Mouse (Mus musculus): ENCODE measurements at regions not wholly inside any gene's neighbourhood (a gene's known extent, or its start where the extent isn't known, plus 50 kb on each side); places are given as distances from the start of the nearest gene placed in this dataset.

GRCm38 (mm10) chr12:35827797-35828196 lies 97.6 kb upstream of the Agr3 start:
- DNase-seq (ENCODE audit: low read depth in 1 of 2, low spot score in 2 of 2), result no peak
- Histone ChIP-seq H3K27me3 (ENCODE audit: control insufficient read depth, insufficient read depth, low read length) (no peaks in the 10 kb centered on the region), H3K27ac (ENCODE audit: insufficient read depth, low read length) (no peak overlapping the region), H3K4me3 (ENCODE audit: extremely low read depth, insufficient read depth, insufficient read length) (no peak overlapping the region), H3K36me3 (ENCODE audit: control insufficient read depth, insufficient read depth, low read length) (no peaks in the 10 kb centered on the region), H3K4me1 (ENCODE audit: control insufficient read depth, insufficient read depth, insufficient read length) (peaks cover 6% of the 10 kb centered on the region; the same call in 1 of the 2 replicates)
- WGBS, result 3% methylated on average over 2 of the region's 2 CpGs
- TF ChIP-seq CTCF (IDR thresholded peaks at IDR 0.05; ENCODE audit: extremely low read depth, insufficient read depth, insufficient read length, insufficient replicate concordance) (no peak), POLR2A (IDR thresholded peaks at IDR 0.05; ENCODE audit: low read depth, low read length) (no peak)

- no peak for DNase-seq (ENCODE audit: low read depth in 1 of 2, low spot score in 2 of 2)
- Histone ChIP-seq H3K4me1 (ENCODE audit: control insufficient read depth, insufficient read depth, insufficient read length) (peaks cover 6% of the 10 kb centered on the region; the same call in 1 of the 2 replicates), H3K4me3 (ENCODE audit: extremely low read depth, insufficient read depth, insufficient read length) (no peak overlapping the region), H3K27ac (ENCODE audit: insufficient read depth, low read length) (no peak overlapping the region), H3K36me3 (ENCODE audit: control insufficient read depth, insufficient read depth, low read length) (no peaks in the 10 kb centered on the region), H3K27me3 (ENCODE audit: control insufficient read depth, insufficient read depth, low read length) (no peaks in the 10 kb centered on the region)
- 86% methylated on average over 5 of the region's 5 CpGs for WGBS
- TF ChIP-seq POLR2A (IDR thresholded peaks at IDR 0.05; ENCODE audit: low read depth, low read length) (no peak), CTCF (IDR thresholded peaks at IDR 0.05; ENCODE audit: extremely low read depth, insufficient read depth, insufficient read length, insufficient replicate concordance) (no peak)
Observed at GRCm38 (mm10) chr12:35826990-35827389, 98.4 kb upstream of the Agr3 start.

GRCm38 (mm10) chr12:35824587-35824987 lies 100.8 kb upstream of the Agr3 start:
- Histone ChIP-seq H3K27ac (ENCODE audit: insufficient read depth, low read length) (no peak overlapping the region), H3K27me3 (ENCODE audit: control insufficient read depth, insufficient read depth, low read length) (no peaks in the 10 kb centered on the region), H3K4me3 (ENCODE audit: extremely low read depth, insufficient read depth, insufficient read length) (no peak overlapping the region), H3K4me1 (ENCODE audit: control insufficient read depth, insufficient read depth, insufficient read length) (peaks cover 6% of the 10 kb centered on the region; the same call in 1 of the 2 replicates), H3K36me3 (ENCODE audit: control insufficient read depth, insufficient read depth, low read length) (no peaks in the 10 kb centered on the region)
- TF ChIP-seq POLR2A (IDR thresholded peaks at IDR 0.05; ENCODE audit: low read depth, low read length), result no peak
- no peak for TF ChIP-seq CTCF (IDR thresholded peaks at IDR 0.05; ENCODE audit: extremely low read depth, insufficient read depth, insufficient read length, insufficient replicate concordance)
- WGBS, result 33% methylated on average over 5 of the region's 5 CpGs
- DNase-seq (ENCODE audit: low read depth in 1 of 2, low spot score in 2 of 2), result no peak

GRCm38 (mm10) chr12:35799261-35799660 lies 126.2 kb upstream of the Agr3 start:
- 4% methylated on average over 2 of the region's 2 CpGs for WGBS
- peaks cover 7% of the 10 kb centered on the region for H3K4me1 ChIP-seq (ENCODE audit: control insufficient read depth, insufficient read depth, insufficient read length)
- H3K27me3 ChIP-seq (ENCODE audit: control insufficient read depth, insufficient read depth, low read length), result no peaks in the 10 kb centered on the region
- no peaks in the 10 kb centered on the region for H3K36me3 ChIP-seq (ENCODE audit: control insufficient read depth, insufficient read depth, low read length)
- TF ChIP-seq CTCF (IDR thresholded peaks at IDR 0.05; ENCODE audit: extremely low read depth, insufficient read depth, insufficient read length, insufficient replicate concordance) (no peak), POLR2A (IDR thresholded peaks at IDR 0.05; ENCODE audit: low read depth, low read length) (no peak)
- H3K4me3 ChIP-seq (ENCODE audit: extremely low read depth, insufficient read depth, insufficient read length), result no peak overlapping the region
- DNase-seq (ENCODE audit: low read depth in 1 of 2, low spot score in 2 of 2), result peak; percentile 31 to 71
- no peak overlapping the region for H3K27ac ChIP-seq (ENCODE audit: insufficient read depth, low read length)

- DNase-seq (ENCODE audit: low read depth in 1 of 2, low spot score in 2 of 2), result no peak
- TF ChIP-seq CTCF (IDR thresholded peaks at IDR 0.05; ENCODE audit: extremely low read depth, insufficient read depth, insufficient read length, insufficient replicate concordance), result no peak
- TF ChIP-seq POLR2A (IDR thresholded peaks at IDR 0.05; ENCODE audit: low read depth, low read length), result no peak
- no peaks in the 10 kb centered on the region for H3K36me3 ChIP-seq (ENCODE audit: control insufficient read depth, insufficient read depth, low read length)
- WGBS, result 91% methylated on average over 2 of the region's 2 CpGs
- H3K4me1 ChIP-seq (ENCODE audit: control insufficient read depth, insufficient read depth, insufficient read length), result no peaks in the 10 kb centered on the region; the same call in 1 of the 2 replicates
- no peak overlapping the region for H3K27ac ChIP-seq (ENCODE audit: insufficient read depth, low read length)
- no peaks in the 10 kb centered on the region for H3K27me3 ChIP-seq (ENCODE audit: control insufficient read depth, insufficient read depth, low read length)
- H3K4me3 ChIP-seq (ENCODE audit: extremely low read depth, insufficient read depth, insufficient read length), result no peak overlapping the region
Observed at GRCm38 (mm10) chr12:35775396-35775795, 150.0 kb upstream of the Agr3 start.

- Histone ChIP-seq H3K4me3 (ENCODE audit: extremely low read depth, insufficient read depth, insufficient read length) (no peak overlapping the region), H3K4me1 (ENCODE audit: control insufficient read depth, insufficient read depth, insufficient read length) (no peaks in the 10 kb centered on the region; the same call in 1 of the 2 replicates), H3K27me3 (ENCODE audit: control insufficient read depth, insufficient read depth, low read length) (no peaks in the 10 kb centered on the region), H3K27ac (ENCODE audit: insufficient read depth, low read length) (no peak overlapping the region), H3K36me3 (ENCODE audit: control insufficient read depth, insufficient read depth, low read length) (no peaks in the 10 kb centered on the region)
- no peak for DNase-seq (ENCODE audit: low read depth in 1 of 2, low spot score in 2 of 2)
- no peak for TF ChIP-seq CTCF (IDR thresholded peaks at IDR 0.05; ENCODE audit: extremely low read depth, insufficient read depth, insufficient read length, insufficient replicate concordance)
- no peak for TF ChIP-seq POLR2A (IDR thresholded peaks at IDR 0.05; ENCODE audit: low read depth, low read length)
- WGBS, result 69% methylated on average over 5 of the region's 5 CpGs
Observed at GRCm38 (mm10) chr12:35770387-35771024, 154.9 kb upstream of the Agr3 start.

GRCm38 (mm10) chr12:35758916-35759315 lies 166.5 kb upstream of the Agr3 start:
- no peak for DNase-seq (ENCODE audit: low read depth in 1 of 2, low spot score in 2 of 2)
- H3K27ac ChIP-seq (ENCODE audit: insufficient read depth, low read length), result no peak overlapping the region
- no peaks in the 10 kb centered on the region for H3K27me3 ChIP-seq (ENCODE audit: control insufficient read depth, insufficient read depth, low read length)
- H3K4me3 ChIP-seq (ENCODE audit: extremely low read depth, insufficient read depth, insufficient read length), result no peak overlapping the region
- WGBS, result 72% methylated on average over 1 of the region's 1 CpGs
- no peaks in the 10 kb centered on the region for H3K36me3 ChIP-seq (ENCODE audit: control insufficient read depth, insufficient read depth, low read length)
- H3K4me1 ChIP-seq (ENCODE audit: control insufficient read depth, insufficient read depth, insufficient read length), result peaks cover 3% of the 10 kb centered on the region; the same call in 1 of the 2 replicates
- TF ChIP-seq POLR2A (IDR thresholded peaks at IDR 0.05; ENCODE audit: low read depth, low read length) (no peak), CTCF (IDR thresholded peaks at IDR 0.05; ENCODE audit: extremely low read depth, insufficient read depth, insufficient read length, insufficient replicate concordance) (no peak)

Data from spleen, adult 2 months (tissue).